Mouse (Mus musculus) heart, embryonic 11.5 days (tissue): ENCODE results near the gene Golga5. TPM values are rescaled to one million over a fixed set of nuclear protein-coding genes. Genes with fewer than 3 reads are reported as not detected.

Experiments
- ATAC-seq: fragments of 200-750 bp; cut with Nextera tagmentation; replicated peaks from 2 replicates; pipeline ENCODE4 v1.8.0; 2017; ENCODE audit warnings: moderate library complexity; ENCODE audit not compliant: insufficient number of reproducible peaks, low FRiP score, low TSS enrichment
- H3K27ac ChIP-seq: fragments of 300-500 bp; sonication (generic); 2 replicates; pipeline ENCODE4 v1.5.1; 2014; ENCODE audit warnings: mild to moderate bottlenecking, low read depth, low read length
- H3K27me3 ChIP-seq: fragments of 300-500 bp; sonication (generic); 2 replicates; pipeline ENCODE4 v1.6.1; 2014; ENCODE audit warnings: mild to moderate bottlenecking, low read length, mixed read lengths; ENCODE audit not compliant: control insufficient read depth, insufficient read depth
- H3K36me3 ChIP-seq: fragments of 300-500 bp; sonication (generic); 2 replicates; pipeline ENCODE4 v1.6.1; 2014; ENCODE audit warnings: mild to moderate bottlenecking, low read length, moderate library complexity, mixed read lengths; ENCODE audit not compliant: control insufficient read depth, insufficient read depth
- H3K4me1 ChIP-seq: fragments of 300-500 bp; sonication (generic); 2 replicates; pipeline ENCODE4 v1.6.1; 2014; ENCODE audit warnings: low read length; ENCODE audit not compliant: control insufficient read depth, insufficient read depth
- H3K4me2 ChIP-seq: fragments of 300-500 bp; sonication (generic); 2 replicates; pipeline ENCODE4 v1.6.1; 2014; ENCODE audit warnings: mild to moderate bottlenecking, moderate library complexity
- H3K4me3 ChIP-seq: fragments of 300-500 bp; sonication (generic); 2 replicates; pipeline ENCODE4 v1.5.1; 2014; ENCODE audit warnings: low read depth, low read length
- H3K9ac ChIP-seq: fragments of 300-500 bp; sonication (generic); 2 replicates; pipeline ENCODE4 v1.6.1; 2014; ENCODE audit warnings: mild to moderate bottlenecking, low read depth, low read length, moderate library complexity
- H3K9me3 ChIP-seq: fragments of 300-500 bp; sonication (generic); replicated peaks from 2 replicates; pipeline ENCODE4 v1.6.1; 2016; ENCODE audit warnings: low read length; ENCODE audit not compliant: control insufficient read depth
- WGBS: fragments of 180-500 bp; shearing (Covaris S2); extraction: QIAGEN DNeasy Blood & Tissue Kit; methylation state at CpG from one replicate; pipeline ENCODE4 v1.1.7; 2014; ENCODE audit not compliant: insufficient replicate concordance; 5-methylcytosine and 5-hydroxymethylcytosine counted together
- polyA plus RNA-seq: library from polyadenylated mRNA; unstranded; fragments of >200 nt; fragmentation: Nextera tagmentation; extraction: Ambion mirVana; gene quantifications from 2 replicates; pipeline ENCODE4 v1.2.1, GENCODE M21; 2014

Golga5 gene
- polyA plus RNA-seq, 1 experiment from 2014 or later, result 24.9 TPM

- Histone ChIP-seq H3K36me3 (no peaks in the 10 kb centered on the region), H3K4me3 (no peak overlapping the region), H3K9ac (no peak overlapping the region), H3K27ac (no peak overlapping the region), H3K4me1 (no peaks in the 10 kb centered on the region), H3K4me2 (no peak overlapping the region), H3K27me3 (no peaks in the 10 kb centered on the region), H3K9me3 (no peaks in the 10 kb centered on the region)
- WGBS, result 64% methylated on average over 3 of the region's 3 CpGs
- no peak for ATAC-seq
Observed at GRCm38 (mm10) chr12:102511363-102511762, 42.4 kb downstream of the Golga5 start.

- WGBS, result 72% methylated on average over 6 of the region's 6 CpGs
- H3K9me3 ChIP-seq, result no peaks in the 10 kb centered on the region
- H3K4me1 ChIP-seq, result no peaks in the 10 kb centered on the region
- H3K9ac ChIP-seq, result no peak overlapping the region
- H3K4me2 ChIP-seq, result no peak overlapping the region
- no peak for ATAC-seq
- no peaks in the 10 kb centered on the region for H3K36me3 ChIP-seq
- H3K27me3 ChIP-seq, result no peaks in the 10 kb centered on the region
- no peak overlapping the region for H3K4me3 ChIP-seq
- H3K27ac ChIP-seq, result no peak overlapping the region
Observed at GRCm38 (mm10) chr12:102514151-102514550, 45.2 kb downstream of the Golga5 start.

GRCm38 (mm10) chr12:102514751-102515150 lies 45.8 kb downstream of the Golga5 start:
- H3K9ac ChIP-seq, result no peak overlapping the region
- no peaks in the 10 kb centered on the region for H3K36me3 ChIP-seq
- no peaks in the 10 kb centered on the region for H3K4me1 ChIP-seq
- WGBS, result 82% methylated on average over 6 of the region's 6 CpGs
- H3K4me2 ChIP-seq, result no peak overlapping the region
- no peak overlapping the region for H3K27ac ChIP-seq
- no peaks in the 10 kb centered on the region for H3K27me3 ChIP-seq
- H3K4me3 ChIP-seq, result no peak overlapping the region
- no peak for ATAC-seq
- no peaks in the 10 kb centered on the region for H3K9me3 ChIP-seq

GRCm38 (mm10) chr12:102516151-102516550 lies 47.2 kb downstream of the Golga5 start:
- 76% methylated on average over 4 of the region's 4 CpGs for WGBS
- no peaks in the 10 kb centered on the region for H3K27me3 ChIP-seq

GRCm38 (mm10) chr12:102517647-102518046 lies 48.7 kb downstream of the Golga5 start:
- H3K4me3 ChIP-seq, result no peak overlapping the region
- 81% methylated on average over 13 of the region's 13 CpGs for WGBS
- H3K4me2 ChIP-seq, result no peak overlapping the region
- H3K9me3 ChIP-seq, result no peaks in the 10 kb centered on the region
- no peaks in the 10 kb centered on the region for H3K4me1 ChIP-seq
- H3K27me3 ChIP-seq, result no peaks in the 10 kb centered on the region
- no peak overlapping the region for H3K27ac ChIP-seq
- ATAC-seq, result no peak
- H3K36me3 ChIP-seq, result no peaks in the 10 kb centered on the region
- no peak overlapping the region for H3K9ac ChIP-seq

More at GRCm38 (mm10) chr12:102516151-102516550, 47.2 kb downstream of the Golga5 start:
- ATAC-seq, result no peak
- Histone ChIP-seq H3K36me3 (no peaks in the 10 kb centered on the region), H3K9me3 (no peaks in the 10 kb centered on the region), H3K27ac (no peak overlapping the region), H3K4me1 (no peaks in the 10 kb centered on the region), H3K9ac (no peak overlapping the region), H3K4me3 (no peak overlapping the region), H3K4me2 (no peak overlapping the region)

GRCm38 (mm10) chr12:102519929-102520720 lies 51.2 kb downstream of the Golga5 start:
- Histone ChIP-seq H3K27ac (no peak overlapping the region), H3K9ac (no peak overlapping the region), H3K27me3 (no peaks in the 10 kb centered on the region), H3K4me1 (no peaks in the 10 kb centered on the region), H3K4me2 (no peak overlapping the region), H3K4me3 (no peak overlapping the region), H3K9me3 (no peaks in the 10 kb centered on the region), H3K36me3 (no peaks in the 10 kb centered on the region)
- 77% methylated on average over 12 of the region's 12 CpGs for WGBS
- ATAC-seq, result no peak

- no peak overlapping the region for H3K27ac ChIP-seq
- H3K4me3 ChIP-seq, result no peak overlapping the region
Observed at GRCm38 (mm10) chr12:102521777-102522319, 52.9 kb downstream of the Golga5 start.

DNA sequence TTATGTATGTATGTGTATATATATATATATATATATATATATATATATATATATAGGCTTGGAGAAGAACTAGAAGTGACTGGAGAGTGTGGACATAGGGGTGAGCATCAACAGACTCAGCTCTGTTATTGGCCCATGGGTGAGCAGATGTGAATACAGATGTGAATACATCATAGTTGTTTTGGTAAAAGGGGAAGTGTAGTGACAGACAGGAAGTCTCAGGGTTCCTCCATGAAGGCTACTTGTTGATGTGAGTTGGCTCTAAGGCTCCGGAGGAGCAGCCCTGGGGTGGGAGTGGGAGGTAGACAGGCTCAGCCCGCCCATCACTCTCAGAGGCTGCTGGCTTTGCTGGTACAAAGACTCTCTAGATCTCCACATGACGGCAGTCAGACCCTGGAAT lies 55.3 kb downstream of the Golga5 start:
- Histone ChIP-seq H3K27me3 (0 out of 2 replicates have a peak, but pooled peaks cover 3% of the 10 kb centered on the region), H3K36me3 (no peaks in the 10 kb centered on the region), H3K4me2 (no peak overlapping the region), H3K27ac (no peak overlapping the region), H3K4me1 (no peaks in the 10 kb centered on the region), H3K4me3 (no peak overlapping the region), H3K9me3 (no peaks in the 10 kb centered on the region), H3K9ac (no peak overlapping the region)
- WGBS, result 59% methylated on average over 3 of the region's 3 CpGs
- ATAC-seq, result no peak

More at GRCm38 (mm10) chr12:102521777-102522319, 52.9 kb downstream of the Golga5 start:
- whole genome bisulfite sequencing, result 46% methylated on average over 13 of the region's 13 CpGs
- 0 out of 2 replicates have a peak, but pooled peaks cover 3% of the 10 kb centered on the region for H3K27me3 ChIP-seq
- no peaks in the 10 kb centered on the region for H3K9me3 ChIP-seq
- H3K36me3 ChIP-seq, result no peaks in the 10 kb centered on the region
- no peak overlapping the region for H3K4me2 ChIP-seq
- ATAC-seq, result no peak
- no peak overlapping the region for H3K9ac ChIP-seq
- no peaks in the 10 kb centered on the region for H3K4me1 ChIP-seq
